Mouse (Mus musculus): ENCODE data around the gene Tnc. TPM values are rescaled to one million over a fixed set of nuclear protein-coding genes. Genes with fewer than 3 reads are reported as not detected.

Gene Tnc
- total RNA-seq, 2 experiments from 2014 or later = 2.0 to 2.6 TPM

- no peak for DNase-seq (ENCODE audit: low spot score in 2 of 2)
These were observed 17.3 kb downstream of the Tnc start for GRCm38 (mm10) chr4:64029486-64029885.

- no peak for DNase-seq (ENCODE audit: low spot score in 2 of 2)
These were observed 21.2 kb downstream of the Tnc start for GRCm38 (mm10) chr4:64025591-64025990.

- DNase-seq (ENCODE audit: low spot score in 2 of 2) = no peak
These were observed 22.6 kb downstream of the Tnc start for GRCm38 (mm10) chr4:64024041-64024779.

GRCm38 (mm10) chr4:64020930-64021589 is 25.8 kb downstream of the Tnc start:
- DNase-seq (ENCODE audit: low spot score in 2 of 2) = no peak

- DNase-seq (ENCODE audit: low spot score in 2 of 2) = no peak
These were observed 26.7 kb downstream of the Tnc start for GRCm38 (mm10) chr4:64020151-64020550.

GRCm38 (mm10) chr4:64011308-64011707 is 35.5 kb downstream of the Tnc start:
- no peak for DNase-seq (ENCODE audit: low spot score in 2 of 2)

- DNase-seq (ENCODE audit: low spot score in 2 of 2) = no peak
These were observed 36.9 kb downstream of the Tnc start for GRCm38 (mm10) chr4:64009936-64010335.

- no peak for DNase-seq (ENCODE audit: low spot score in 2 of 2)
These were observed 41.6 kb downstream of the Tnc start for GRCm38 (mm10) chr4:64005198-64005597.

GRCm38 (mm10) chr4:64003677-64004076 is 43.1 kb downstream of the Tnc start:
- DNase-seq (ENCODE audit: low spot score in 2 of 2) = no peak

- no peak for DNase-seq (ENCODE audit: low spot score in 2 of 2)
These were observed 44.6 kb downstream of the Tnc start for GRCm38 (mm10) chr4:64002168-64002567.

GRCm38 (mm10) chr4:64000788-64001187 is 46.0 kb downstream of the Tnc start:
- DNase-seq (ENCODE audit: low spot score in 2 of 2) = no peak

- DNase-seq (ENCODE audit: low spot score in 2 of 2) = no peak
These were observed 46.5 kb downstream of the Tnc start for GRCm38 (mm10) chr4:64000293-64000692.

- no peak for DNase-seq (ENCODE audit: low spot score in 2 of 2)
These were observed 53.2 kb downstream of the Tnc start for GRCm38 (mm10) chr4:63993462-63994113.

GRCm38 (mm10) chr4:63990216-63990615 is 56.6 kb downstream of the Tnc start:
- no peak for DNase-seq (ENCODE audit: low spot score in 2 of 2)

GRCm38 (mm10) chr4:63988090-63988489 is 58.7 kb downstream of the Tnc start:
- DNase-seq (ENCODE audit: low spot score in 2 of 2) = no peak

- no peak for DNase-seq (ENCODE audit: low spot score in 2 of 2)
These were observed 60.2 kb downstream of the Tnc start for GRCm38 (mm10) chr4:63986576-63986975.

- no peak for DNase-seq (ENCODE audit: low spot score in 2 of 2)
These were observed 63.7 kb downstream of the Tnc start for GRCm38 (mm10) chr4:63983098-63983445.

- no peak for DNase-seq (ENCODE audit: low spot score in 2 of 2)
These were observed 64.3 kb downstream of the Tnc start for GRCm38 (mm10) chr4:63982425-63983097.

- no peak for DNase-seq (ENCODE audit: low spot score in 2 of 2)
These were observed 66.5 kb downstream of the Tnc start for GRCm38 (mm10) chr4:63980211-63980794.

- no peak for DNase-seq (ENCODE audit: low spot score in 2 of 2)
These were observed 67.2 kb downstream of the Tnc start for GRCm38 (mm10) chr4:63979635-63980034.

- no peak for DNase-seq (ENCODE audit: low spot score in 2 of 2)
These were observed 74.3 kb downstream of the Tnc start for GRCm38 (mm10) chr4:63972536-63972935.

Data from layer of hippocampus, adult 18-20 months (tissue).